Mouse (Mus musculus): ENCODE data around the gene Gm5741. TPM values are rescaled to one million over a fixed set of nuclear protein-coding genes. Genes with fewer than 3 reads are reported as not detected.
"Not testable (repeated sequence)": the region's sequence is repeated elsewhere in the genome, so short reads cannot be mapped to it uniquely, and the experiment has no call there.

Gm5741 gene
- not detected for total RNA-seq (2022)

DNA sequence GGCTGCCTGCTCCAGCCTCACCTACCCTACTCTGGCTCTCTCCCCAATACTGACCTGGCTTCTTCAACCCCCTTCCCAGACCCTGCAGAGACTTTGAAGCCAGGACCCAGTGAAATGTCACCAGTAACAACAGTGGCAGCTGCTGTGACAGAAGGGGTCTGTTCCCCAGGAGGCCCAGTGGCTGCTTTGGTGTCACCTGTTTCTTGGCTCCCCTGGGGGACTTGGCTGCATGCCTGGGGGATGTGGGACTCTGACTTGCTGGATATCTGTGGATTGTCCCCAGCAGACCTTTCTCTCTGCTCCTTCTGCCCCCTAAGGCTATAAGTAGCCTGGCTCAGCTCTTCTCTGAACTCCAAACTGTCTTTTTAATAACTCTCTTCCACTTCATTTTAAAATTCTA is at the start of gene Gm5741:
TSS of gene Gm5741 (minus strand) at position 1 of the 400 bp plus-strand sequence.
- DNase-seq (ENCODE audit: low spot score), result no peak

DNA sequence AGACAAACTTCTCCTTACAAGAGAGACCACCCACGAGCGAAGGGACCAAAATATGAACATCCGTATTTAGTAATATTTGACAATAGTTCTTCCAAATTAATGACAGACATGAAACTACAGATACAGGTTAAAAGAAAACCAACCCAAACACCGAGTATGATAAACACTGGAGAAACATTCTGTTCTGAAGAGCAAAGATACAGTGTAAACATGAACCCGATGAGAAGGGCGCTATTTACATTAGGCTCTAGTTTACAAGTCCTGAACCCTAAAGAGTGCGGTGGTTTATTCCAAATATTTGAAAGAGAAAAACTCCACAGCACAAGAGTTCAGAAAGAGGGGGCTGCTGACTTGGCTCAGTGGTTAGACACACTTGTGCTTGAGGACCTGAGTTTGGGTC is 49.2 kb upstream of the Gm5741 start:
- DNase-seq (ENCODE audit: low spot score), result no peak

DNA sequence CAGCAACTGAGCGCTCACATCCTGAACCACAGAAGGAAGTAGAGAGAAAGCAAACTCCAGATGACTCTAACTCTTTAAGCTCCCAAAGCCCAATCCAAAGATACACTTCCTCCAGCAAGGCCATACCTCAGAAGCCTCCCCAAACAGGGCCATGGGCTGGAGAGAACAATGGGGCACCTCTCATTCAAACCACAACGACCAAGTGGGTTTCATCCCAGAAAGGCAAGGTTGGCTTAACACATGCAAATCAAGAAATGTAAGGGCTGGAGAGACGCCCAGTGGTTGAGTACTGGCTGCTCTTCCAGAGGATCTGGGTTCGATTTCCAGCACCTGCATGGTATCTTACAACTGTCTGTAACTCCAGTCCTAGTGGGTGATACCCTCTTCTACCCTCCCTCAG is 47.7 kb upstream of the Gm5741 start:
- DNase-seq (ENCODE audit: low spot score), result no peak

DNA sequence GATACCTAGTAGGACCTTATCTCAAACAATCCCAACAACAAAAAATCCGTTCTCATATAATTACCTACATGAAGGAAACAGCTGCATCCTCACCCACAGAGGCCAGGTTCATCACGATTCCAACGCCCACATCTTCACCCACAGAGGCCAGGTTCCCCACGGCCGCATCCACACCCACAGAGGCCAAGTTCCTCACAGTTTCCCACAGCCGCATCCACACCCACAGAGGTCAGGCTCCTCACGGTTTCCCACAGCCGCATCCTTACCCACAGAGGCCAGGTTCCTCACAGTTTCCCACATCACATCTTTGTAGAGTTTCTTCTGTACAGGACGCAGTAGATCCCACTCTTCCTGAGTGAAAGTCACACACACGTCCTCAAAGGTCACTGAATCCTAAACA is 45.5 kb upstream of the Gm5741 start:
- no peak for DNase-seq (ENCODE audit: low spot score)

DNA sequence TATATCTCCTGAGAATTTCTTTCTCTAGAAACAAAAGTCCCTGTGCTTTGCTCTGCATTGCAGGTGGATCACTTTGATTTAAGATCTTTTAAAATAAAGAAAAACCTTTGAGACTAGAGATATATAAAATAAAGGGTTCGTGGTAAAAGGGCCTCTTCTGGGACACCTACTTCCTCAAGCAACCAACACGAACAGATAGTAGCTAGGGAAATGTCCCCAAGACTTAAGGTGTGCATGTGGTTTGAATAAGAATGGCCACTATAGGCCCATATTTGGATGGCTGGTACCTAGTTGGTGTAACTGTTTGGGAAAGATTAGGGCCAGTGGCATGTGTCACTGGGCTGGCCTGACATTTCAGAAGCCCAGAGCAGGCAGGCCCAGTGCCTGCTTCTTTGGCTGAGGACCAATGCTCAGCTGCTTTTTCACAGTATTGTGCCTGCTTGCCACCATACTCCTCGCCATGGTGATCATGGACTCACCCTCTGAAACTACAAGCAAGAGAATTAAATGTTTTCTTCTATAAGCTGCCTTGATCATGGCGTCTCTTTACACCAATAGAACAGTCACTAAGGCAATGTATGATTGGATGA is 32.4 kb upstream of the Gm5741 start:
- DNase-seq (ENCODE audit: low spot score), result no peak

DNA sequence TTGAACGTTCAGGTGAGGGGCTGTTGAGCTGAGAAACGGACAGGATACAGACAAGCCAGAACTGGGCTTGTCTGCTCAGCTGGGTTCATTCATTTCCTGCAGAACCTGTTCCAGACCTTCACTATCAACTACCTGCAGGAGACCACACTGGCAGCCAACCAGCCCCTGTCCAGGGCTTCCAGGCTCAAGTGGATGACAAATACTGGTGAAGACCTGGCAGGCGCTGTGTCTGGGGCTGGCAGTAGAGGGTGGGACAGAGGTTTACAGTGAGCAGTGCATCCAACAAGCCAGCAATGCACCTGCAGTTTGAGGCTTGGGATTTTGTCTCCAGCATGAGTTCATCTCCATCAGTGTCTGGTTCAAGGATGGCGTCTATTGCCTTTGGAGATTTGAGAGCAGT is 29.1 kb upstream of the Gm5741 start:
- no peak for DNase-seq (ENCODE audit: low spot score)

DNA sequence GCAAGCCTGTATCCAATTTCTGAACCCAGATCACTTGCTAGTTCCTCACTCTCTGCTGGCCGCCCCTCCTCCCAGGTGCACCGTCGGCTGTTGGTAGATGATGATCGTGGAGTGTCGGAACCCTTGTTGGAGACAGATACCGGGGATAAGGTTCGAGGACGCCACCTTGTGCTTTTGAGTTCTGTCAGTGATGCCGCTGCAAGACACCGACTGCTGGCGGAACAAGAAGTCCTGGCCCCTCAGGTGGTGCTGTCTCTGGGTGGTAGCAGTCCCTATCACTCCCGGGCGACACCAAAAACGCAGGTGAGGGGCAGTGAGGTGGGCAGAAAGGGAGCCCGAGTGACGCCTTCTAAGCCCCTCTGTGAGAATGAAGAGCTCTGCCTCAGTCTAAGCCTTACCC is 28.4 kb upstream of the Gm5741 start:
- no peak for DNase-seq (ENCODE audit: low spot score)

DNA sequence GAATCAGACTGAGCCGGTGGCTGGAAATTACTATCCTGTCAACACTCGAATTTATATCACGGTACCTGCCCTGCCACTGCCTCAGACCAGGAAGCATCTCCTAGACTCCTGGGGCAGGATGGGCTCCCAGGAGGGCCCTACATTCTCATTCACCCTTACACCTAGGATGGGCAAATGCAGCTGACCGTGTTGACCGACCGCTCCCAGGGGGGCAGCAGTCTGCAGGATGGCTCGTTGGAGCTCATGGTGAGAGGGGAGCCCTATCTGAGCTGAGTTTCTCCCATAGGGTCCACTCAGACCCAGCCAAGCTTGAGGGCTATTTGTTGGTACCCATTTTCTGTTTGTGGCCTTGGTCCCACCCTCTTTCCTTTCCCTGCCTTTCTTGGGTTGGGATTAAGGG is 27.8 kb upstream of the Gm5741 start:
- no peak for DNase-seq (ENCODE audit: low spot score)

DNA sequence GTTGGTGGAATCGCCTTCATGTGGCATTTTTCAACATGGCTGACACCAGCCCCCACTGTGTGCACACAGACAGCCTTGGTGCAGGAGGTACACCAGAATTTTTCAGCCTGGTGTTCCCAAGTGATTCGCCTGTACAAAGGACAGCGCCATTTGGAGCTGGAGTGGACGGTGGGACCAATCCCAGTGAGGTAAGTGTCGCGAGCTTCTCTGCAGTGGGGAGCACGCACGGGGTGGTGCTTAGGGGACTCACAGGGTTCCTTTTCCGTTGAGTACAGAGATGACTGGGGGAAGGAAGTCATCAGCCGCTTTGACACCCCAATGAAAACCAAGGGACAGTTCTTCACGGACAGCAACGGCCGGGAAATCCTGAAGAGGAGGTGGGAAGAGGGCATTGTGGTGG is 27.3 kb upstream of the Gm5741 start:
- DNase-seq (ENCODE audit: low spot score), result no peak

DNA sequence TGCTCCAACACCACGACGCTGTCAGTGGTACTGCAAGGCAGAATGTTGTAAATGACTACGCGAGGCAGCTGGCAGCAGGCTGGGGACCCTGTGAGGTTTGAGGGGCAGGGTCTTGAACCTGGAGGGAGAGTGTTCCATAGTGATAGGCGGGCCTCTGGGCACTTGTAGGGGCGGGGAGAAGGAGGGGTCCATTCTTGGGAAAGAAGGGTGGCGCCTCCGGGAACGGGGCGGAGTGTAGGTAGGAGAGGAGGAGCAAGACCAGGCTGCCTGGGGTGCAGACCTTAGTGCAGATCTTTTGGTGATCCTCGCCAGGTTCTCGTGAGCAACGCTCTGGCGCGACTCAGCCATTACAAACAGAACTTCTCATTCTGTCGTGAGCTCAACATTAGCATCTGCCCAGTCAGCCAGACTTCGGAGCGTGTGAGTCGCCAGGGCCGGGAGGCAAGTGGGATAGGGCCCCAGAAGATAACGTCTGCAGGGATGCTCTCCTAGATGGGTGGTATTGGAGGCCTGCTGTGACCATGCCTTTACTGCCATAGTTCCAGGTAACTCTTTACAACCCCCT is 23.8 kb upstream of the Gm5741 start:
- no peak for DNase-seq (ENCODE audit: low spot score)

DNA sequence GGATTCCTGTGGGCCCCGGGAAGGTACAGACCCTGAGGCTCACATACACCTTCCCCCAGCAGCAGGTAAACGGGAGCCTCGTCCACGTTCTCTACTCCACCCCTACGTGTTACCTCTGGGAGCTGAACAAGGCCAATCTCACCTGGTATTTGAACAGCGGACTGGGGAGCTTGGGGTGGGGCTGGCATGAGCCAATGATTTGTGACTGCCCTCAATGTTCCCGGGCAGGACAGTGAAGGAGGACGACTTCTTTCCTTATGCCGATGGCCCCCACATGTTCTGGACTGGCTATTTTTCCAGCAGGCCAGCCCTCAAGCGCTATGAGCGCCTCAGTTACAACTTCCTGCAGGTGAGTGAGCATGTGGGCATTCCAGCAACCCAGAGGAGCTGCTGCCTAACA is 23.1 kb upstream of the Gm5741 start:
- DNase-seq (ENCODE audit: low spot score), result no peak

DNA sequence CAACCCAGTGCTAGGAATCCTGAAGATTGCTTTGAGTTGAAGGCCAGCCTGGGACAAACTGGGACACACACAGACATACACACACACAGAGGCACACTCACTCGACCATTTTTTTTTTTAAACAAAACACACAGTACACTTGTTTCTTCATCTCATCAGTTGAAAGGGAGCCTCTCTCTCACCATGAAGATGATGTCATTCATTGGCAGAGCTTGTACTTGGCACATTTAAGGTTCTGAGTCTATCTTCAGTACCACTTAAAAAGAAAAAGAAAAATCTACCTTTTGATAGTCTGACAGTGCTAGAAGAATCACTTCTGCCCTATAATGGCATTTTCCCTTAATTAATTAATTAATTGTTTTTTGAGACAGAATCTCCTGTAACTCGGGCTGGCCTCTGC is 21.0 kb upstream of the Gm5741 start:
- no peak for DNase-seq (ENCODE audit: low spot score)

DNA sequence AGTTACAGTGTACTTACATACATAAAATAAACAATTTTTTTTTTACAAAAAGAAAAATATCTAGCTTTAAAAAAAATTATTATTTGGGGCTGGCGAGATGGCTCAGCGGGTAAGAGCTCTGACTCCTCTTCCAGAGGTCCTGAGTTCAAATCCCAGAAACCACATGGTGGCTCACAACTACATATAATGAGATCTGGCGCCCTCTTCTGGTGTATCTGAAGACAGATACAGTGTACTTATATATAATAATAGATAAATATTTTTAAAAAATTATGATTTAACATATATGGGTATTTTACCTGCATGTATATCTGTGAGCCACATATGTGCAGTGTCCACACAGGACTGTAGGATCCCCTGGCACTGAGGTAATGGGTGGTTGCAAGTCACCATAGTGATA is 18.5 kb upstream of the Gm5741 start:
- DNase-seq (ENCODE audit: low spot score), result no peak

DNA sequence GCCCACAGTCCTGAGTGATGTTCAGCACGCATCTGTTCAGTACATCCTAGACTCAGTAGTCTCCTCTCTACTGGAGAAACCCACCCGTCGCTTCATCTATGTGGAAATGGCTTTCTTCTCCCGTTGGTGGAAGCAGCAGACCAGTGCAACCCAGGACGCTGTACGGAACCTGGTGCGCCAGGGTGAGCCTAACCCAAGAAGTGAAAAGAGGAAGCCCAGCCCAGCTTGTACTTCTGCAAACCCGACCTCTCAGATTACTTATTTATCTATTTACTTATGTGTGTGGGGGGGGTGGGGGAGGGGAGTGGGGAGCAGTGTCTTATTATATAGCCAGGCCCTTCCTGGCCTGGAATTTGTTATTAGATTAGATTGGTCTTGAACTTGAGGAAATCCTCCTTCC is 16.9 kb upstream of the Gm5741 start:
- no peak for DNase-seq (ENCODE audit: low spot score)

DNA sequence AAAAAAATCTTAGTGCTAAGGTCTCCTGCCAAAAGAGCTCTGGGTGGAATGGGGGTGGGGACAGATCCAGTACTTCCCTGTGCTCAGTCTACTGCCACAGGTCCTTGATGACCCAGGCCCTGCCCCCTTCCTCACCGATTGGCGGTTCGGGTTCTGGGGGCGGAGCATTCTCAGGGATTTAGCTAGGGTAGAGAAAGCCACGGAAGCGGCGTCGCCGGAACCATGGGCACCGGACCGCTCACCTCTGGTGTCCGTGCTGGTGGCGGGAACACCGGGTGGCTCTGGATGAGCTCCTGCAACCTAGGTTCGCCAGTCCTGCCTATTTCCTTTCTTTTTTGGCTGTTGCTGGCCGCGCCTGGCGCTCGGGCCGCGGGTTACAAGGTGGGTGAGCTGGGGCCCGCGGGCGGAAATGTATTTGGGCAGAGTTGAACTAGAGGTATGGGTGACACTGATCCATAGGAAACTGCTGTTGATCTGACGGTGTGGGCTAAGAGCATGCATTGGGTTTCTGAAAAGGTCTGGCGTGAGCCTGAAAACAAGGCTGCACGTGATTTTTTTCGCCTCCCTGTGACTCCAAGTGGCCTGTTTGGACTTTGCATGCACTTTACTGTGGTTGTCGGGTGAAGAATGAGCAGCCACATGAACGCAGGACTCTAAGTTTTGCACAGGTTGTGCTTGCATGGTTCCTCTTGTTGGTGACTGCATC is 15.5 kb upstream of the Gm5741 start, which contains the start of gene Man2b1:
TSS of gene Man2b1 (plus strand) at position 163 of the 706 bp plus-strand sequence.
- DNase-seq (ENCODE audit: low spot score), result peak; percentile 90

DNA sequence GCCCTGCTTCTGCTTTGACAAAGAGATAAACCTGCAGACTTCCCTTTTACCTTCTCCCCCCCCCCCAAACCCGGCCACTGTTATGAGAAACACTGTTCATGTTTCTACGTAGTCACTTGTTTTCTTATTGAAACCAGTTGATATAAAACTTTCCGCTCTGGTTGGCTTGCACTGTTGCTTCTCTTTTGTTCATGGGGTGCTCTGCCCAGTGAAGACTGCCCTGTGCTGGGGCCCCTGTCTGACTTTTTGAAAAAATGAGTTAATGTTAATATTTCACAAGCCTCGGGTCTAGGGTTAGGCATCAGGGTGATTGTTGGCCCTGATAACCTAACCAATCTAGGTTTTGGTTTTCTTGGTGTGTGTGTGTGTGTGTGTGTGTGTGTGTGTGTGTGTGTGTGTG is 14.4 kb upstream of the Gm5741 start:
- not testable (repeated sequence) for DNase-seq (ENCODE audit: low spot score)

DNA sequence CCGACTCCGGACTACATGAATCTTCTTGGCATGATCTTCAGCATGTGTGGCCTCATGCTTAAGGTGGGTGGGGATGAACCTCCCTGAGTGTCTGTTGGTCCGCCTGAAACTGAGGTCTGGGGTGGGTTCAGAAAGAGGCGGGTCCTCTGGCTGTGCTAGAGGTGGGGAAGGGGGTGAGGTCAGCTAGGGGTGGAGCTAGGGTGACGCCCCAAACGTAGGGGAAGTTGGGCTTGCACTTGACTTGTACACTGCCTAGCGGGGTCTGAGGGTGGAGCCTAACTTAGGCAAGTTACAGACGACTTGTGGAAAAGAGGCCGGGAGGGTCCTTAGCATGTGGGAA is 13.4 kb upstream of the Gm5741 start, which contains the start of gene Wdr83:
TSS of gene Wdr83 (minus strand) at position 91 of the 340 bp plus-strand sequence.
- no peak for DNase-seq (ENCODE audit: low spot score)

DNA sequence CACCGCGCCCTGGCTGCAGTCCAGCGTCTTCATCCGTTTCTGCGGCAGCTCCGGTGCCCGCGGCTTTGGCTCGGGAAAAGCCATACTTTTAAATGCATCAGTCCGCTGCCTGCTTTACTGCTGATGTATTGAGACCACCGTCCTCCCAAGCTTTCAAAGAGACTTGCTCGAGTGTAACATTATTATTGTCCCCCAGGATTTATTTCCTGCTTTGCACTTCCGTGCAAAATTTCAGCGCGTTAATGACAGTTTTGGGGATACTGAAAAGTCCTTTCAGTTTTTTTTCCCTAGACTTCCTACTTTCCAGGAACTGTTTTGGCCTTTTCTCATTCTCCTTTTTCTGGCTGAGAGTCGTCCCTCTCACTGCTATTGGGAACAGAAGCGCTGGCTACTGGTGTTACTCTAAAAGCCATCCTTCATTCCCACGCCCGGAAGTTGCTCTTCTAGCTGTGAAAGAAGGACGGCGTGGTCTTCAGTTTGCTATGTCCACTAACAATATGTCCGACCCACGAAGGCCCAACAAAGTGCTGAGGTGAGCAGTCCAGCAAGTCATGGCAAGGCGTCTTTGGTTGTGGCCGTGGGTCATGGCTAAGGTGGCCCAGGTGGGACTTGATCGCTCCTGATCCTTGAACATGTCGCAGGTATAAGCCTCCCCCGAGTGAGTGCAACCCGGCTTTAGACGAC is 12.9 kb upstream of the Gm5741 start, which contains the start of gene Wdr83os:
TSS of gene Wdr83os (plus strand) at position 209 of the 684 bp plus-strand sequence.
- DNase-seq (ENCODE audit: low spot score), result peak; percentile 63

DNA sequence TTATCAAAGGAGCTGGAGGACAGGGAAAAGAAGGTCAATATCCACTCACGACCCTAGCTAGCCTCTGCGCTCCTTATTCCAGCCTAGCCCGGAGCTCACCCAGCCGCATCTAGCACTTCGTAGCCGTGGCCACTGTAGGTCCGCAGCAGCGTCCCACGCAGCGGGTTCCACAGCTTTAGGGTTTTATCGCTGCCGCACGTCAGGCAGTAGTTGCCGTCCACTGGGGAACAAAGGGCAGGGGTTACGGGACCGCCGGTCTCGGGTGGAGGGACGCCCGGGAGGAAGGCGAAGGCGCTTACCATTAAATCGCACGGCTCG is 12.4 kb upstream of the Gm5741 start:
- DNase-seq (ENCODE audit: low spot score), result no peak

DNA sequence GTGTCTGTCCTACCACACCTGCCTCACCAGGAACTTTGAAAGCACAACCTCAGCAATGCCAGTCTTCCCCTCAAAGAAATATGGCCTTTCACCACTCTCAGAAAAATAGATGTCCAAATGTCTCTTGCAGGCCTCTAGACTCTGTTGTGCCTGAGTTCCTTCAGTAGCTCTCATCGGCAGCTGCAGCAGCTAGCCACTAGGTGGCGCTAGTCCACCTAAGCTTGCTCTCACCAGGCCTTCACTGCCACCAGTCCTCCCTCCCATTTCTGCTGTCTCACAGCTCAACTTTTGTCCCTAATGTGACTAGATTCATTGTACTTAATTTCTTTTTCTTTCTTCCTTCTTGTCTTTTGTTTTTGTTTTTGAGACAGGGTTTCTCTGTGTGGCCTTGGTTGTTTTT is 9.2 kb upstream of the Gm5741 start:
- peak; percentile 77 for DNase-seq (ENCODE audit: low spot score)

DNA sequence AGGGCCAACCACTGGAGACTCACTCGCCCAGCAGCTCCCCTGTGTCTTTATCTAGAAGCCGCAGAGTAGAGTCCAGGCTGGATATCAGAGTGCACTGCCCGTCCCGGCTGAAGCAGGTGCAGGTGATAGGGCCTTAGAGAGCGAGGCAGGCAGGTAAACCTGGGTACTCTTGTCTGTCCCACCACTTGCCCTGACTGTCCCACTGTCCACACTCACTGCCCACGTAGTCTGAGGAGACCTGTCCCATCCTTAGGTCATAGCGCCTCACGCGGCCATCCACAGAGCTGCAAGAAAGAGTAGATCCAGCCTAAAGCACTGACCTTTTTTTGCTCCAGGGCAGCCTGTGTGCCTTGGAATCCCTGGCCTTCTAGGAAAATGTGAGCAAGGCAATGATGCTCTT is 8.2 kb upstream of the Gm5741 start:
- DNase-seq (ENCODE audit: low spot score), result no peak

DNA sequence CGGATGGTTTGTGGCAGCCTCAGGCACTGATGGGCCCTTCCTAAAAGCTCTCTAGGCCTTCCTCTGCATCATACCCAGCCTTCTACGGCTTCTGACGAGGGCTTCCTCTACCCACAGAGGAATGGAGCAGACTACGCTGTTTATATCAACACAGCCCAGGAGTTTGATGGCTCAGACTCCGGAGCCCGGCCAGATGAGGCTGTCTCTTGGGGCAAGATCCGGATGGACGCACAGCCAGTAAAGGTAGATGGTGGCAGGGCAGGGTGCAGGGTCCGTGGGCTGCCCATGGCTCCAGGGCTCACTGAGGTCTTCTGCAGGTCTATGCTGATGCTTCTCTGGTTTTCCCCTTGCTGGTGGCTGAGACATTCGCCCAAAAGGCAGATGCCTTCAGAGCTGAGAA is 6.8 kb upstream of the Gm5741 start:
- no peak for DNase-seq (ENCODE audit: low spot score)

DNA sequence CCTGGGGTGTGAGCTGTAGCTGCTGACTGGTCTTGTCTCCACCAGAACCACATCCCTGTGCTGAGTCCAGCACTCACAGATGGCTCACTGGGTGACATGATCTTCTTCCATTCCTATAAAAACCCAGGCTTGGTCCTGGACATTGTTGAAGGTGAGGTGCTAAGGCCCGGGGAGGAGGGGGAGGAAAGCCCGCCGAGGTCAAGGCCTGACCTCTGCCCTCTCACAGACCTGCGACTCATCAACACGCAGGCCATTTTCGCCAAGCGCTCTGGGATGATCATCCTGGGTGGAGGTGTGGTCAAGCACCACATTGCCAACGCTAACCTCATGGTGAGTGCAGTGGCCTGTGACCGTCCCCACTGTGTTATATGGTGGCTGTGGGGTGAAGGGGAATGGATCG is 6.4 kb upstream of the Gm5741 start:
- DNase-seq (ENCODE audit: low spot score), result no peak

Measured in heart, adult 8-10 months (tissue).